Mouse (Mus musculus) right cerebral cortex, adult 2 months (tissue): ENCODE results near the gene Gpx4.

Experiments
- DNase-seq, 2 experiments: peaks; one replicate each; pipeline ENCODE4 v3.0.0; 2021 to 2022; ENCODE audit warnings: low spot score in 2 of 2

The Gpx4 gene

DNA sequence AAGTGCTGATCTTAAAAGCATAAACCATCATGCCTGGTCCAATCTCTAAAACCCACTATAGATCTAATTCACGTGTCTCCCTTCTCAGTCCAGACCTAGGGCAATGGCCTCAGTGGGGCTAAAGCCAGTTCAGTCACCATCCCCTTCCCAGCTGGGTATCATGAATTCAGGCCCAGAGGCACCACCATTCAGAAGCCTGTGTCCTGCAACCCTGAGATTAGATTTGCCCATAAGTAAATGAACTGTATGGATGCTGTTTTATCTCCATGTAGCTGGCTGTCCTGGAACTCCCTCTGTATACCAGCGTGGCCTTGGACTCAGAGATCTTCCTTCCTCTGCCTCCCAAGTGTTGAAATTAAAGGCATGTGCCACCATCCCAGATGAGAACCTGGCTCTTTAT lies 56.1 kb downstream of the Gpx4 start:
- no peak for DNase-seq

GRCm38 (mm10) chr10:80104181-80104580 lies 57.2 kb downstream of the Gpx4 start:
- DNase-seq: no peak

DNA sequence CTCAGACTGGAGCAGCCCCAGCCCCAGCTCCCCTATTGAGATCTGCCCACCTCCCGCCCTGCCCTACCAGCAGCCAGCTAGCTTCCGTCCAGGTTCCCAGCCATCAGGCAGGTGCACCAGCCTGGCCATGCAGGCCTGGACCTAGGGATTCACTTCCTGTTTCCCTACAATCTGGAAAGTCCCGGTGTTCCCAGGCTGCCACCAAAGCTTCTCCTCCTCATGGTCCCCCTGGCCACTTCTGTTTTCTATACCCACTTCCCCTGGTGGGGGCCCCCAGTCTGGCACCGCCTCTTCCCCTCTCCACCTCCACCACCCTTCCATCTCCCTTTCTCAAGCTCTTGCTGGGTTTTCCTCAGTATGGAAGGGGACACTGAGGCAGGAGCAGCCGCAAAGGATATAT lies 58.5 kb downstream of the Gpx4 start, which contains the start of gene Sbno2:
Gene Sbno2 (minus strand): TSS at position 112 of the 400 bp plus-strand sequence.
- no peak for DNase-seq

- DNase-seq: no peak
Observed at GRCm38 (mm10) chr10:80105926-80106325, 59.0 kb downstream of the Gpx4 start.
